Mouse (Mus musculus): ENCODE data around the gene Gstm7. TPM values are rescaled to one million over a fixed set of nuclear protein-coding genes. Genes with fewer than 3 reads are reported as not detected.

Gene Gstm7
- 40.9 and 45.0 TPM in 2 replicates for polyA plus RNA-seq (2012; rRNA removed)

GRCm38 (mm10) chr3:107931670-107932069 lies at the start of gene Gstm7:
Gene Gstm7 (minus strand): TSS chr3:107931817.

GRCm38 (mm10) chr3:107968724-107969395 lies 37.2 kb upstream of the Gstm7 start, which contains the start of gene Gstm3:
Gene Gstm3 (minus strand): TSS chr3:107969283.

GRCm38 (mm10) chr3:107943239-107943990 lies 11.8 kb upstream of the Gstm7 start, which contains the start of gene Gstm6:
Gene Gstm6 (minus strand): TSS chr3:107943749.

GRCm38 (mm10) chr3:107895720-107896569 lies 35.7 kb downstream of the Gstm7 start, which contains the start of gene Gstm5:
Gene Gstm5 (plus strand): TSS chr3:107895821.

GRCm38 (mm10) chr3:107877005-107877404 lies 54.6 kb downstream of the Gstm7 start, which contains the start of gene Eps8l3:
Gene Eps8l3 (plus strand): TSS chr3:107877229.

Other genes starting within 250 kb of the Gstm7 start
- gene Ahcyl1, start 235.3 kb downstream of the Gstm7 start, polyA plus RNA-seq (2012; rRNA removed): 201 and 208 TPM in 2 replicates
- gene Csf1, start 171.3 kb downstream of the Gstm7 start, polyA plus RNA-seq (2012; rRNA removed): 7.5 and 8.0 TPM in 2 replicates
- gene Eps8l3, start 54.6 kb downstream of the Gstm7 start, polyA plus RNA-seq (2012; rRNA removed): 0.03 TPM in 1 of 2 replicates, not detected in the other
- gene Gstm5, start 36.0 kb downstream of the Gstm7 start, polyA plus RNA-seq (2012; rRNA removed): 158 and 185 TPM in 2 replicates
- 10.0 and 10.6 TPM in 2 replicates for gene Gstm6, start 11.9 kb upstream of the Gstm7 start, polyA plus RNA-seq (2012; rRNA removed)
- not detected in 2 replicates for gene Gstm3, start 37.5 kb upstream of the Gstm7 start, polyA plus RNA-seq (2012; rRNA removed)
- 6.8 and 8.2 TPM in 2 replicates for gene Gstm2, start 54.6 kb upstream of the Gstm7 start, polyA plus RNA-seq (2012; rRNA removed)
- 86.3 and 90.3 TPM in 2 replicates for gene Gstm1, start 86.2 kb upstream of the Gstm7 start, polyA plus RNA-seq (2012; rRNA removed)
- 17.0 and 18.1 TPM in 2 replicates for gene Gstm4, start 113.1 kb upstream of the Gstm7 start, polyA plus RNA-seq (2012; rRNA removed)
- 90.2 and 99.8 TPM in 2 replicates for gene Ampd2, start 154.8 kb upstream of the Gstm7 start, polyA plus RNA-seq (2012; rRNA removed)
- gene Gnat2, start 161.0 kb upstream of the Gstm7 start, polyA plus RNA-seq (2012; rRNA removed): 0.10 and 0.20 TPM in 2 replicates
- gene Gnai3, start 214.3 kb upstream of the Gstm7 start, polyA plus RNA-seq (2012; rRNA removed): 79.9 and 83.6 TPM in 2 replicates
- 5.2 TPM in 2 replicates for gene Gpr61, start 223.1 kb upstream of the Gstm7 start, polyA plus RNA-seq (2012; rRNA removed)

All from central nervous system, embryonic 18 days (tissue).